Mouse (Mus musculus) CD4-positive helper T cell, adult 2 months (primary cell): ENCODE measurements around the gene Snx32.

Experiments
- DNase-seq: peaks from one replicate; pipeline ENCODE4 v3.0.0-alpha.2; 2012; ENCODE audit warnings: low read depth, missing footprints, low spot score

Snx32 gene

GRCm38 (mm10) chr19:5457746-5458442, 52.4 kb downstream of the Snx32 start, which contains the start of gene Ccdc85b:
TSS of gene Ccdc85b (minus strand) at chr19:5457894.
- DNase-seq = no peak

- peak; percentile 94 for DNase-seq
Measured at GRCm38 (mm10) chr19:5456922-5457745, 53.2 kb downstream of the Snx32 start.

GRCm38 (mm10) chr19:5456241-5456921, 54.0 kb downstream of the Snx32 start:
- no peak for DNase-seq

- no peak for DNase-seq
Measured at GRCm38 (mm10) chr19:5455568-5455967, 54.8 kb downstream of the Snx32 start.

- DNase-seq = no peak
Measured at GRCm38 (mm10) chr19:5455037-5455436, 55.3 kb downstream of the Snx32 start.

GRCm38 (mm10) chr19:5451766-5452165, 58.6 kb downstream of the Snx32 start:
- DNase-seq = no peak

GRCm38 (mm10) chr19:5449673-5450072, 60.7 kb downstream of the Snx32 start:
- no peak for DNase-seq

GRCm38 (mm10) chr19:5448354-5449150, 61.8 kb downstream of the Snx32 start:
- DNase-seq = peak; percentile 53

- DNase-seq = peak; percentile 92
Measured at GRCm38 (mm10) chr19:5447515-5448353, 62.6 kb downstream of the Snx32 start, which contains the start of gene Fosl1. TSS of gene Fosl1 (plus strand) at chr19:5447547.

- no peak for DNase-seq
Measured at GRCm38 (mm10) chr19:5445747-5446146, 64.6 kb downstream of the Snx32 start.

GRCm38 (mm10) chr19:5444954-5445353, 65.4 kb downstream of the Snx32 start:
- no peak for DNase-seq

GRCm38 (mm10) chr19:5444371-5444908, 65.9 kb downstream of the Snx32 start:
- no peak for DNase-seq
